Mouse (Mus musculus) bone marrow, adult 2 months (tissue): ENCODE data around the gene Hps3.

ENCODE experiments used
- CTCF ChIP-seq: fragments of 200-500 bp; IDR thresholded peaks from 2 replicates; pipeline ENCODE4 v1.5.1; 2011; ENCODE audit warnings: low read length, control low read depth; ENCODE audit not compliant: control insufficient read depth, insufficient read depth
- POLR2A ChIP-seq: fragments of 200-500 bp; IDR thresholded peaks from 2 replicates; pipeline ENCODE4 v1.6.1; 2011; ENCODE audit warnings: low read depth, mild to moderate bottlenecking, control low read depth, low read length, borderline replicate concordance; ENCODE audit not compliant: control insufficient read depth

- TF ChIP-seq CTCF = no peak
- TF ChIP-seq POLR2A = no peak
These were observed 47.0 kb upstream of the Hps3 start for GRCm38 (mm10) chr3:20082161-20082560.
